8 mouse cellular contexts compared by ENCODE assay signal in the genomic region with DNA sequence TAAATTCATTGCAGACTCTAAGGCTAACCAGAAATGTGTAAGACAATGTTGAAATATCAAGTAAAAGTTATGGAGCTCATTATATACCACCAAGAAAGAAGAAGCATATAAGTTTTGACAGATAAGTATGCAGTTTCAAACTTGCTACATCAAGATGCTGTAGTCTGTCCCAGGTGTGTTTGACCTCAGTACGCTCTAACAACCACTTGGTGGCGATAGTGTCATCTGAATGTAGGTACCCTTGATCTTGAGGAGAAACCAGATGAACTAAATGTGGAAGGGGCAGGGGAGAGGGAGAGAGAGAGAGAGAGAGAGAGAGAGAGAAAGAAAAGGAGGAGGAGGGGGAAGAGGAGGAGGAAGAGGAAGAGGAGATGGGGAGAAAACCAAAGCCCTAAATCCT. TPM values are rescaled to one million over a fixed set of nuclear protein-coding genes. Genes with fewer than 3 reads are reported as not detected.
DNase-seq lines count a peak whose midpoint lies in the region; ATAC-seq and TF ChIP-seq lines count a peak whose summit lies in the region.

No protein-coding gene starts in this region.

- no peak overlapping the region for H3K9ac ChIP-seq in forebrain, embryonic 11.5 days (ENCODE audit: low read length)
- no peak overlapping the region for H3K9ac ChIP-seq in forebrain, embryonic 16.5 days (replicated peaks; ENCODE audit: low read depth, low read length)
- no peak overlapping the region for H3K9ac ChIP-seq in midbrain, embryonic 11.5 days (ENCODE audit: low read length)

- no peaks in the 10 kb centered on the region for H3K36me3 ChIP-seq in forebrain, embryonic 11.5 days (ENCODE audit: control insufficient read depth, insufficient read depth, low read length)
- H3K36me3 ChIP-seq in forebrain, embryonic 16.5 days (ENCODE audit: control insufficient read depth, insufficient read depth): no peaks in the 10 kb centered on the region
- no peaks in the 10 kb centered on the region for H3K36me3 ChIP-seq in midbrain, embryonic 11.5 days (ENCODE audit: control insufficient read depth, insufficient read depth, low read length)
- H3K36me3 ChIP-seq in midbrain, embryonic 10.5 days: no peaks in the 10 kb centered on the region
- H3K36me3 ChIP-seq in thymus, adult 2 months (ENCODE audit: control insufficient read depth, insufficient read depth, low read length): no peaks in the 10 kb centered on the region

- H3K27ac ChIP-seq in forebrain, embryonic 11.5 days (ENCODE audit: low read depth, low read length): no peak overlapping the region
- H3K27ac ChIP-seq in forebrain, embryonic 16.5 days (ENCODE audit: low read length): no peak overlapping the region
- H3K27ac ChIP-seq in midbrain, embryonic 11.5 days (ENCODE audit: low read depth, low read length): no peak overlapping the region
- no peak overlapping the region for H3K27ac ChIP-seq in midbrain, embryonic 10.5 days (replicated peaks)
- no peak overlapping the region for H3K27ac ChIP-seq in thymus, adult 2 months (ENCODE audit: control insufficient read depth, insufficient read depth, low read length)

- peak; percentile 82; the same call in 1 of the 2 replicates for ATAC-seq in forebrain, embryonic 11.5 days (replicated peaks; ENCODE audit: low FRiP score)
- no peak for ATAC-seq in forebrain, embryonic 16.5 days
- peak; percentile 85 for ATAC-seq in midbrain, embryonic 11.5 days (ENCODE audit: low FRiP score)

- DNase-seq in forebrain, embryonic 11.5 days (ENCODE audit: low spot score): no peak
- peak; percentile 84 for DNase-seq in midbrain, embryonic 11.5 days (ENCODE audit: low spot score, missing footprints)
- DNase-seq in midbrain, embryonic 10.5 days (ENCODE audit: low spot score): no peak
- peak; percentile 3 for DNase-seq in c-Kit-positive CD71-positive TER-119-positive erythroid progenitor cells, embryonic 14.5 days (ENCODE audit: low spot score)
- peak; percentile 3 to 21 for DNase-seq in kidney, adult 8-10 months
- no peak for DNase-seq in ovary, postnatal 36 days (ENCODE audit: low spot score)
- no peak for DNase-seq in thymus, adult 2 months

- no peak overlapping the region for H3K4me3 ChIP-seq in forebrain, embryonic 11.5 days (ENCODE audit: low read depth, low read length)
- H3K4me3 ChIP-seq in forebrain, embryonic 16.5 days (replicated peaks; ENCODE audit: low read length): no peak overlapping the region
- no peak overlapping the region for H3K4me3 ChIP-seq in midbrain, embryonic 11.5 days (ENCODE audit: low read depth, low read length)
- no peak overlapping the region for H3K4me3 ChIP-seq in midbrain, embryonic 10.5 days
- no peak overlapping the region for H3K4me3 ChIP-seq in thymus, adult 2 months (ENCODE audit: control insufficient read depth, insufficient read depth, low read length)

- no peaks in the 10 kb centered on the region for H3K4me1 ChIP-seq in forebrain, embryonic 11.5 days (replicated peaks; ENCODE audit: control insufficient read depth, insufficient read depth, low read length)
- no peaks in the 10 kb centered on the region for H3K4me1 ChIP-seq in forebrain, embryonic 16.5 days (replicated peaks; ENCODE audit: control insufficient read depth, insufficient read depth, low read length)
- no peaks in the 10 kb centered on the region for H3K4me1 ChIP-seq in midbrain, embryonic 11.5 days (ENCODE audit: control insufficient read depth, insufficient read depth, low read length)
- H3K4me1 ChIP-seq in midbrain, embryonic 10.5 days: no peaks in the 10 kb centered on the region
- H3K4me1 ChIP-seq in thymus, adult 2 months (replicated peaks; ENCODE audit: control insufficient read depth, insufficient read depth, low read length): no peaks in the 10 kb centered on the region

- H3K9me3 ChIP-seq in forebrain, embryonic 11.5 days (ENCODE audit: control insufficient read depth, low read length): no peaks in the 10 kb centered on the region
- H3K9me3 ChIP-seq in forebrain, embryonic 16.5 days (ENCODE audit: control insufficient read depth, low read length): no peaks in the 10 kb centered on the region
- no peaks in the 10 kb centered on the region for H3K9me3 ChIP-seq in midbrain, embryonic 11.5 days (ENCODE audit: control insufficient read depth, low read length)
- H3K9me3 ChIP-seq in midbrain, embryonic 10.5 days (replicated peaks): no peaks in the 10 kb centered on the region

- H3K4me2 ChIP-seq in forebrain, embryonic 11.5 days (ENCODE audit: low read depth, low read length, severe bottlenecking): no peak overlapping the region
- H3K4me2 ChIP-seq in forebrain, embryonic 16.5 days (ENCODE audit: low read length): no peak overlapping the region
- no peak overlapping the region for H3K4me2 ChIP-seq in midbrain, embryonic 11.5 days

- H3K27me3 ChIP-seq in forebrain, embryonic 11.5 days (ENCODE audit: control insufficient read depth, insufficient read depth, low read length): no peaks in the 10 kb centered on the region
- no peaks in the 10 kb centered on the region for H3K27me3 ChIP-seq in forebrain, embryonic 16.5 days (replicated peaks; ENCODE audit: control insufficient read depth, insufficient read depth, low read length)
- H3K27me3 ChIP-seq in midbrain, embryonic 11.5 days (ENCODE audit: control insufficient read depth, insufficient read depth, low read length): no peaks in the 10 kb centered on the region
- no peaks in the 10 kb centered on the region for H3K27me3 ChIP-seq in midbrain, embryonic 10.5 days (ENCODE audit: low read depth, poor library complexity, severe bottlenecking)
- H3K27me3 ChIP-seq in thymus, adult 2 months (ENCODE audit: control insufficient read depth, insufficient read depth, low read length): no peaks in the 10 kb centered on the region

- no peak for TF ChIP-seq POLR2A in thymus, adult 2 months (IDR thresholded peaks at IDR 0.05; ENCODE audit: control insufficient read depth, extremely low read depth, insufficient read depth, low read length, poor library complexity)

- TF ChIP-seq CTCF in thymus, adult 2 months (IDR thresholded peaks at IDR 0.05; ENCODE audit: borderline replicate concordance, control insufficient read depth, extremely low read depth, insufficient read depth, low read length, poor library complexity): no peak

- 4% methylated on average over 2 of the region's 2 CpGs for WGBS in forebrain, embryonic 11.5 days
- 2% methylated on average over 2 of the region's 2 CpGs for WGBS in forebrain, embryonic 16.5 days
- 6% methylated on average over 2 of the region's 2 CpGs for WGBS in midbrain, embryonic 11.5 days
- WGBS in midbrain, embryonic 10.5 days: 8% methylated on average over 2 of the region's 2 CpGs
- 6% methylated on average over 2 of the region's 2 CpGs for WGBS in thymus, adult 2 months

RNA-seq across cellular contexts. Expression of gene Tmprss11a, which starts 36.1 kb away (rescaled TPM):
- polyA plus RNA-seq in forebrain, embryonic 11.5 days (2014; fragmentation: Nextera tagmentation; extraction: Ambion mirVana): not detected in 2 replicates
- polyA plus RNA-seq in forebrain, embryonic 16.5 days (2015; fragmentation: Nextera tagmentation; extraction: Ambion mirVana): not detected in 2 replicates
- not detected in 2 replicates for polyA plus RNA-seq in midbrain, embryonic 11.5 days (2014; fragmentation: Nextera tagmentation; extraction: Ambion mirVana)
- not detected in 2 replicates for polyA plus RNA-seq in midbrain, embryonic 10.5 days (2016; fragmentation: Nextera tagmentation; extraction: Ambion mirVana)
- not detected in 2 replicates for polyA plus RNA-seq in thymus, adult 2 months (2012; rRNA removed)

RNA-seq across cellular contexts. Expression of gene Tmprss11d, which starts 59.5 kb away (rescaled TPM):
- not detected in 2 replicates for polyA plus RNA-seq in forebrain, embryonic 11.5 days (2014; fragmentation: Nextera tagmentation; extraction: Ambion mirVana)
- polyA plus RNA-seq in forebrain, embryonic 16.5 days (2015; fragmentation: Nextera tagmentation; extraction: Ambion mirVana): not detected in 2 replicates
- not detected in 2 replicates for polyA plus RNA-seq in midbrain, embryonic 11.5 days (2014; fragmentation: Nextera tagmentation; extraction: Ambion mirVana)
- 0.09 TPM in 1 of 2 replicates, not detected in the other for polyA plus RNA-seq in midbrain, embryonic 10.5 days (2016; fragmentation: Nextera tagmentation; extraction: Ambion mirVana)
- polyA plus RNA-seq in thymus, adult 2 months (2012; rRNA removed): 0.18 and 0.22 TPM in 2 replicates

Comparison
In these comparisons a context has a peak if more than half of its experiments do, and no peak if none do; other contexts are left out.
1. DNase-seq: peak in midbrain, embryonic 11.5 days (single experiment), c-Kit-positive CD71-positive TER-119-positive erythroid progenitor cells, embryonic 14.5 days (single experiment) and kidney, adult 8-10 months (2 of 2); none in forebrain, embryonic 11.5 days (single experiment), midbrain, embryonic 10.5 days (single experiment), ovary, postnatal 36 days (single experiment) and thymus, adult 2 months (single experiment).